Mouse (Mus musculus) kidney, embryonic 15.5 days (tissue): ENCODE data around the gene Gbp5. TPM values are rescaled to one million over a fixed set of nuclear protein-coding genes. Genes with fewer than 3 reads are reported as not detected.
"Not testable (repeated sequence)": the region's sequence is repeated elsewhere in the genome, so short reads cannot be mapped to it uniquely, and the experiment has no call there.

Experiments
- ATAC-seq: fragments of 200-750 bp; cut with Nextera tagmentation; replicated peaks from 2 replicates; pipeline ENCODE4 v1.8.0; 2017; ENCODE audit warnings: moderate TSS enrichment; ENCODE audit not compliant: low FRiP score
- H3K27ac ChIP-seq: fragments of 300-500 bp; sonication (generic); 2 replicates; pipeline ENCODE4 v1.5.1; 2015; ENCODE audit warnings: mild to moderate bottlenecking, inconsistent platforms
- H3K27me3 ChIP-seq: fragments of 300-500 bp; sonication (generic); 2 replicates; pipeline ENCODE4 v1.6.1; 2015; ENCODE audit warnings: inconsistent platforms
- H3K36me3 ChIP-seq: fragments of 300-500 bp; sonication (generic); 2 replicates; pipeline ENCODE4 v1.6.1; 2015; ENCODE audit warnings: inconsistent platforms
- H3K4me1 ChIP-seq: fragments of 300-500 bp; sonication (generic); 2 replicates; pipeline ENCODE4 v1.6.1; 2015; ENCODE audit warnings: inconsistent platforms
- H3K4me2 ChIP-seq: fragments of 300-500 bp; sonication (generic); 2 replicates; pipeline ENCODE4 v1.6.1; 2015; ENCODE audit warnings: moderate library complexity, mild to moderate bottlenecking, inconsistent platforms
- H3K4me3 ChIP-seq: fragments of 300-500 bp; sonication (generic); replicated peaks from 2 replicates; pipeline ENCODE4 v1.5.1; 2015; ENCODE audit warnings: mild to moderate bottlenecking, inconsistent platforms
- H3K9ac ChIP-seq: fragments of 300-500 bp; sonication (generic); 2 replicates; pipeline ENCODE4 v1.6.1; 2015; ENCODE audit warnings: mild to moderate bottlenecking, inconsistent platforms
- H3K9me3 ChIP-seq: fragments of 300-500 bp; sonication (generic); replicated peaks from 2 replicates; pipeline ENCODE4 v1.6.1; 2016; ENCODE audit warnings: inconsistent platforms
- WGBS: fragments of 180-500 bp; shearing (Covaris S2); methylation state at CpG from one replicate; pipeline ENCODE4 v1.1.7; 2015; ENCODE audit warnings: mixed read lengths; 5-methylcytosine and 5-hydroxymethylcytosine counted together
- polyA plus RNA-seq: library from polyadenylated mRNA; unstranded; fragments of >200 nt; fragmentation: Nextera tagmentation; extraction: Ambion mirVana; gene quantifications from 2 replicates; pipeline ENCODE4 v1.2.1, GENCODE M21; 2015

The Gbp5 gene
- polyA plus RNA-seq, 1 experiment from 2014 or later: 0.06 TPM

DNA sequence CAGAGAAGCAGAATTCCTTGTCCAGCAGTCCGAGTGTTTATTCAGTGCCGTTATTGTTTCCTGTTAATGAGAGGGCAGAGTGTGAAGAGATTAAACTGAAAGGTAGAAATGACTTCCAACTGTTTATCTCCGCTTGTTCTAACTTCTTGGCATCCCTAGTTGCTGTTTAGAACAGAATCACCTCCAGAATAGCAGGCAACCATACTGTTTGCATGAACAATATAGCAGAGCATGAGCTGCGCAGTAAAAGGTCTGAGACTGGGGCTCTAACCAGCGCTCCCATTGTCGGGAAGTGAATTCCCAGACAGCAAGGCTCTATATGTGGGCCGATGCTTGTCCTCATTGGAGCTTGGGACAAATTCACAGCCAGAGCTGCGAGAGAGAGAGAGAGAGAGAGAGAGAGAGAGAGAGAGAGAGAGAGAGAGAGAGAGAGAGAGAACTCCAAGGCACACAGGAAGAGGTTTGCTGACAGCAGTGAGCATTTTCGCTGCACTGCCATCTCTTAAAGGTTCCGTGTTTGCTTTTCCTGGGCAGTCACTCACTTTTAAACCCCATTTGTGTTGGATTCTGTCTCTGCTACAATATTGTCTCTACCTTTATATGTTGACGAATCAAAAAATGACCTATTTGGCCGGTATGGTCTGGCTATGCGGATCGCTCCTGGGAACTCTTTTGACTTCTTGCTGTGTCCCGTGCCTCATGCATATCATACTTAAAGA is 3.5 kb downstream of the Gbp5 start:
- peaks cover 8% of the 10 kb centered on the region; the same call in 1 of the 2 replicates for H3K27me3 ChIP-seq
- H3K4me2 ChIP-seq: peak overlapping the region; percentile 43
- no peaks in the 10 kb centered on the region for H3K4me1 ChIP-seq
- H3K4me3 ChIP-seq: no peak overlapping the region
- no peaks in the 10 kb centered on the region for H3K36me3 ChIP-seq
- H3K9ac ChIP-seq: no peak overlapping the region
- 61% methylated on average over 15 of the region's 15 CpGs for WGBS
- H3K9me3 ChIP-seq: no peaks in the 10 kb centered on the region
- ATAC-seq: no peak
- H3K27ac ChIP-seq: no peak overlapping the region

GRCm38 (mm10) chr3:142498941-142499340 is 5.2 kb downstream of the Gbp5 start:
- WGBS: 89% methylated on average over 5 of the region's 5 CpGs

DNA sequence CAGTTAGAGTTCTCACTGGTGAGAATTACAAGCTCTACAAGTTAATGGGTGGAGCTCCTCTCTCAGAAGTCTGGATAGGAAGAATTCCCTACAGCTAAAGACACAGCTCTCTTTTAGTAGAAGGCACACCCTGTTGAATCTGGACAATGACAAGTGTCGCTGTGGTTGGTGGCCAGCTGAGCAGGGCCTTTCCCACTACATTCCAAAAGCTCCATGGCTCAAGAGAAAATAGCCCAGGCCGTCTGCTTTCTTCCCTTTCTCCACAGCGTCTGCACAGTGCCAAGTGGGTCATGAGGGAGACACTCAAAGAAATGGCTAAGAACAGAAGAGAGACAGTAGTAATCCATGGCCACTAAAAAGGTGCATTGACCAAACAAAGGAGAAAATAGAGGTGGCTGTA is 34.3 kb downstream of the Gbp5 start:
- H3K9me3 ChIP-seq: no peaks in the 10 kb centered on the region
- H3K27me3 ChIP-seq: peaks cover 4% of the 10 kb centered on the region; the same call in 1 of the 2 replicates
- WGBS: 87% methylated on average over 3 of the region's 3 CpGs

More at GRCm38 (mm10) chr3:142498941-142499340, 5.2 kb downstream of the Gbp5 start:
- no peaks in the 10 kb centered on the region for H3K9me3 ChIP-seq
- H3K9ac ChIP-seq: no peak overlapping the region
- H3K4me2 ChIP-seq: no peak overlapping the region
- no peak overlapping the region for H3K4me3 ChIP-seq
- H3K4me1 ChIP-seq: no peaks in the 10 kb centered on the region
- no peak for ATAC-seq
- H3K27me3 ChIP-seq: peaks cover 8% of the 10 kb centered on the region; the same call in 1 of the 2 replicates
- no peaks in the 10 kb centered on the region for H3K36me3 ChIP-seq
- H3K27ac ChIP-seq: no peak overlapping the region

DNA sequence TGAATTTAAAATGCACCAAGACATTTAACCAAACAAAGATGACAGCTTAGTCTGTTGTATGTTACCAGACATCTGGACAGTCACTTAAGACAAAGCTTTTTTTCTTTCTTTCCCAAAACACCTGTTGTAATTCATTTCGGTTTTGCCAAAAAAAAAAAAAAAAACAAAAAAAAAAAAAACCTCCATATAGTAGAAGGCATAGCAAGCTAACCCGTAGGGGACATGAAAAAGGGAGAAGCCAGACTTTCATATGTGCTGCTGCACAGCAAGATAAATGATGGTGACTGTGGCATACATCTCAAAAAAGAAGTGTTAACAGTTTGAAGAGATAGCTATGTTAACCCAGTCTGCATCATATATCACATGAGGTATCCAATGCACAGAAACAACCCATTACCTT is 35.8 kb downstream of the Gbp5 start:
- Histone ChIP-seq H3K27ac (no peak overlapping the region), H3K4me2 (peak overlapping the region; percentile 95), H3K36me3 (no peaks in the 10 kb centered on the region), H3K9ac (no peak overlapping the region; the same call in 1 of the 2 replicates), H3K4me1 (peaks cover 6% of the 10 kb centered on the region), H3K4me3 (peak overlapping the region; percentile 63), H3K9me3 (no peaks in the 10 kb centered on the region), H3K27me3 (peaks cover 4% of the 10 kb centered on the region; the same call in 1 of the 2 replicates)
- WGBS: 58% methylated on average over 2 of the region's 2 CpGs
- ATAC-seq: no peak

More for the DNA sequence above, 34.3 kb downstream of the Gbp5 start:
- no peaks in the 10 kb centered on the region for H3K36me3 ChIP-seq
- no peak overlapping the region for H3K27ac ChIP-seq
- no peak overlapping the region for H3K4me2 ChIP-seq
- no peak for ATAC-seq
- peaks cover 6% of the 10 kb centered on the region for H3K4me1 ChIP-seq
- H3K4me3 ChIP-seq: no peak overlapping the region
- no peak overlapping the region for H3K9ac ChIP-seq

- peak; percentile 89 for ATAC-seq
These were observed 36.5 kb downstream of the Gbp5 start, which contains the start of gene Gbp7 for GRCm38 (mm10) chr3:142530087-142530953. Gene Gbp7 (plus strand): TSS chr3:142530342.

GRCm38 (mm10) chr3:142531595-142531994 is 37.8 kb downstream of the Gbp5 start:
- H3K4me3 ChIP-seq: no peak overlapping the region
- H3K27ac ChIP-seq: no peak overlapping the region
- H3K27me3 ChIP-seq: peaks cover 4% of the 10 kb centered on the region; the same call in 1 of the 2 replicates
- H3K4me2 ChIP-seq: no peak overlapping the region
- H3K36me3 ChIP-seq: no peaks in the 10 kb centered on the region
- 89% methylated on average over 3 of the region's 3 CpGs for WGBS
- H3K4me1 ChIP-seq: peaks cover 6% of the 10 kb centered on the region
- H3K9me3 ChIP-seq: no peaks in the 10 kb centered on the region
- H3K9ac ChIP-seq: no peak overlapping the region
- ATAC-seq: no peak

More at GRCm38 (mm10) chr3:142530087-142530953, 36.5 kb downstream of the Gbp5 start, which contains the start of gene Gbp7:
- 1% methylated on average over 30 of the region's 30 CpGs for WGBS
- peaks cover 6% of the 10 kb centered on the region for H3K4me1 ChIP-seq
- H3K27me3 ChIP-seq: peaks cover 4% of the 10 kb centered on the region; the same call in 1 of the 2 replicates
- H3K9me3 ChIP-seq: no peaks in the 10 kb centered on the region
- peak within 1 kb of the TSS; percentile 95 for H3K4me2 ChIP-seq
- 0 out of 2 replicates have a peak within 1 kb of the TSS, but pooled peaks have one; percentile 28 for H3K27ac ChIP-seq
- peak within 1 kb of the TSS; percentile 63 for H3K4me3 ChIP-seq
- H3K9ac ChIP-seq: peak within 1 kb of the TSS; percentile 39
- H3K36me3 ChIP-seq: no peaks in the 10 kb centered on the region

- Histone ChIP-seq H3K27me3 (peaks cover 4% of the 10 kb centered on the region; the same call in 1 of the 2 replicates), H3K9ac (no peak overlapping the region), H3K4me2 (no peak overlapping the region), H3K4me1 (peaks cover 6% of the 10 kb centered on the region), H3K27ac (no peak overlapping the region), H3K36me3 (no peaks in the 10 kb centered on the region), H3K9me3 (no peaks in the 10 kb centered on the region), H3K4me3 (no peak overlapping the region)
- no peak for ATAC-seq
- 89% methylated on average over 3 of the region's 3 CpGs for WGBS
These were observed 39.4 kb downstream of the Gbp5 start for GRCm38 (mm10) chr3:142533185-142533584.

DNA sequence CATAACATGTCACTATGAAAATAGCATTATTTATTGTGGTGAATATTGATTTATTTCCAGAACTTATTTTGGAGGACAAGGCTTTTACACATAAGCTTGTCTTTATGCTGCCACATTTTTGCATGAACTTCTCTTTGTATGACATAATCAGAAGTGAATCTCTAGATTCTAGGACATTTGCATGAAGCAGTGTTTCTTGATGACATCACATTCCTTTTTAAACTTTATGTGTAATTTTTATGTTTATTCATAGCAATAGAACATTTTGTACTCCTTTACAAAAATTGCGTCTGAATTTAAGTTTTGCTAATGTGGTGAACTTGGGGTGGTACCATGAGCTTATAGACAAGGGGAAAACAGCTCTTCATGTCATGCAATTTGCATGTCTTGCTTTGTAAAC is 41.9 kb downstream of the Gbp5 start:
- Histone ChIP-seq H3K36me3 (no peaks in the 10 kb centered on the region), H3K9me3 (no peaks in the 10 kb centered on the region), H3K4me2 (no peak overlapping the region), H3K27me3 (peaks cover 4% of the 10 kb centered on the region; the same call in 1 of the 2 replicates), H3K9ac (no peak overlapping the region), H3K27ac (no peak overlapping the region), H3K4me1 (0 out of 2 replicates have a peak, but pooled peaks cover 2% of the 10 kb centered on the region), H3K4me3 (no peak overlapping the region)
- no peak for ATAC-seq
- 64% methylated on average over 1 of the region's 1 CpGs for WGBS

GRCm38 (mm10) chr3:142541391-142541790 is 47.6 kb downstream of the Gbp5 start:
- H3K27ac ChIP-seq: no peak overlapping the region
- no peaks in the 10 kb centered on the region for H3K4me1 ChIP-seq
- no peak overlapping the region for H3K9ac ChIP-seq
- no peaks in the 10 kb centered on the region for H3K36me3 ChIP-seq
- no peaks in the 10 kb centered on the region for H3K9me3 ChIP-seq
- H3K27me3 ChIP-seq: no peaks in the 10 kb centered on the region
- no peak overlapping the region for H3K4me3 ChIP-seq
- ATAC-seq: no peak
- WGBS: 87% methylated on average over 6 of the region's 6 CpGs
- H3K4me2 ChIP-seq: no peak overlapping the region

- not testable (repeated sequence) for ATAC-seq, H3K4me2 ChIP-seq, H3K27me3 ChIP-seq, H3K9ac ChIP-seq, H3K4me1 ChIP-seq, H3K9me3 ChIP-seq, H3K4me3 ChIP-seq, H3K36me3 ChIP-seq, H3K27ac ChIP-seq
- WGBS: 82% methylated on average over 12 of the region's 12 CpGs
These were observed 49.0 kb downstream of the Gbp5 start for GRCm38 (mm10) chr3:142542776-142543175.

GRCm38 (mm10) chr3:142546690-142547089 is 52.9 kb downstream of the Gbp5 start:
- Histone ChIP-seq H3K27me3 (no peaks in the 10 kb centered on the region), H3K4me3 (no peak overlapping the region), H3K9me3 (no peaks in the 10 kb centered on the region), H3K27ac (no peak overlapping the region), H3K36me3 (no peaks in the 10 kb centered on the region), H3K4me2 (no peak overlapping the region), H3K9ac (no peak overlapping the region), H3K4me1 (no peaks in the 10 kb centered on the region)
- 73% methylated on average over 3 of the region's 3 CpGs for WGBS
- no peak for ATAC-seq
